In the genomic region with DNA sequence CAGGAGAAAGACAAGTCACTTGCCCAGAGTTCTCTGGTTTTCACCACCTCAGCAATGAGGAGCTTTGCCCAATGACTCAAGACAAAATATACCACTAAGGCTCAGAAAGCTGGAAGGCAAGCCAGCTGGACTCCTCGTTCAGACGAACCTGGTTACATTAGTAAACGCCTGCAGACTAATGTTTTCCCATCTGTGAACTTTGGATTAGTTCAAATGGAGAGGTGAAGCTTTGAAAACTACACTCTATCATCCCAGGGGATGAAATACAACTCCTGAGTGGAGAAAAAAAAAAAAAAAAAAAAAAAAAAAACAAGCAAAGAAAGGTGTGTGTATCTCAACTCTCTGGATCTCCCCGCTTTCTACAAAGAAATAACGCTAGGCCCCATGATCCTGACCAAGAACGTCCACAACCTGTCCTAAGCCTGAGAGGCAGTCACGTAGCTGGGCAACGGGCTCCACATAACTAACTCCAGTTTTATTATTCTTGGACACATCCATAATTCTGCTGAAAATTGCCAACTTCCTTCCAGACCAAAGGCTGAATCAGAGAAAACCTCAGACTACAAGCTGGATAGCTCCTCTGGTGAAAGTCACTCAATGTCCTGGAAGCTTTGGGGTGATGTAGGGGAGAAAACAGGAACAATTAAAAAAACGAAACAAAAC, we compare ENCODE assay signal across 8 mouse cellular contexts. TPM values are rescaled to one million over a fixed set of nuclear protein-coding genes. Genes with fewer than 3 reads are reported as not detected.
DNase-seq lines count a peak whose midpoint lies in the region; ATAC-seq and TF ChIP-seq lines count a peak whose summit lies in the region.

No protein-coding gene starts in this region.

- intact Hi-C loops in gastrocnemius, postnatal 36 days (cut with DNase I) = loop anchor here (5.0 kb wide), 2 partner anchors 69 to 71 kb away; no protein-coding TSS in a partner anchor

- peak overlapping the region; percentile 92 for H3K27ac ChIP-seq in heart, embryonic 13.5 days (replicated peaks)
- H3K27ac ChIP-seq in ES-Bruce4 (ENCODE audit: insufficient read depth, low read length) (no peak overlapping the region), macrophage (no peak overlapping the region)
- no peak overlapping the region for H3K27ac ChIP-seq in forebrain, embryonic 16.5 days (ENCODE audit: low read length)
- H3K27ac ChIP-seq in thymus, adult 2 months (ENCODE audit: control insufficient read depth, insufficient read depth, low read length) = no peak overlapping the region

- no peaks in the 10 kb centered on the region for H3K9me3 ChIP-seq in heart, embryonic 13.5 days
- no peaks in the 10 kb centered on the region for H3K9me3 ChIP-seq in ES-Bruce4 (replicated peaks; ENCODE audit: control insufficient read depth, insufficient read depth, low read length, poor library complexity, severe bottlenecking)
- H3K9me3 ChIP-seq in forebrain, embryonic 16.5 days (ENCODE audit: control insufficient read depth, low read length) = no peaks in the 10 kb centered on the region

- TF ChIP-seq POLR2A in ES-Bruce4 (IDR thresholded peaks at IDR 0.05; ENCODE audit: insufficient read depth, low read length) = no peak
- no peak for TF ChIP-seq POLR2A in thymus, adult 2 months (IDR thresholded peaks at IDR 0.05; ENCODE audit: control insufficient read depth, extremely low read depth, insufficient read depth, low read length, poor library complexity)

- H3K4me1 ChIP-seq in heart, embryonic 13.5 days = peaks cover 40% of the 10 kb centered on the region
- H3K4me1 ChIP-seq in ES-Bruce4 (ENCODE audit: control insufficient read depth, insufficient read depth, low read length) = no peaks in the 10 kb centered on the region
- peaks cover 40% of the 10 kb centered on the region for H3K4me1 ChIP-seq in forebrain, embryonic 16.5 days (replicated peaks; ENCODE audit: control insufficient read depth, insufficient read depth, low read length)
- peaks cover 15% of the 10 kb centered on the region for H3K4me1 ChIP-seq in thymus, adult 2 months (replicated peaks; ENCODE audit: control insufficient read depth, insufficient read depth, low read length)

- WGBS in heart, embryonic 13.5 days = 54% methylated on average over 9 of the region's 9 CpGs
- WGBS in forebrain, embryonic 16.5 days = 23% methylated on average over 9 of the region's 9 CpGs
- 92% methylated on average over 9 of the region's 9 CpGs for WGBS in macrophage (ENCODE audit: missing documents)
- 89% methylated on average over 9 of the region's 9 CpGs for WGBS in thymus, adult 2 months

- TF ChIP-seq CTCF in ES-Bruce4 (IDR thresholded peaks at IDR 0.05; ENCODE audit: low read depth, low read length) = no peak
- no peak for TF ChIP-seq CTCF in thymus, adult 2 months (IDR thresholded peaks at IDR 0.05; ENCODE audit: borderline replicate concordance, control insufficient read depth, extremely low read depth, insufficient read depth, low read length, poor library complexity)

- no peak for TF ChIP-seq EP300 in ES-Bruce4 (IDR thresholded peaks at IDR 0.05; ENCODE audit: insufficient read depth, low read depth, low read length)

- H3K79me2 ChIP-seq in macrophage (ENCODE audit: inconsistent target) = no peaks in the 10 kb centered on the region

- H3K27me3 ChIP-seq in heart, embryonic 13.5 days (replicated peaks) = peaks cover 22% of the 10 kb centered on the region
- H3K27me3 ChIP-seq in ES-Bruce4 (ENCODE audit: control insufficient read depth, insufficient read depth, low read length, poor library complexity, severe bottlenecking) = no peaks in the 10 kb centered on the region
- H3K27me3 ChIP-seq in forebrain, embryonic 16.5 days (replicated peaks; ENCODE audit: control insufficient read depth, insufficient read depth, low read length) = no peaks in the 10 kb centered on the region
- H3K27me3 ChIP-seq in thymus, adult 2 months (ENCODE audit: control insufficient read depth, insufficient read depth, low read length) = no peaks in the 10 kb centered on the region

- H3K9ac ChIP-seq in heart, embryonic 13.5 days = peak overlapping the region; percentile 90
- peak overlapping the region; percentile 84 for H3K9ac ChIP-seq in ES-Bruce4 (ENCODE audit: low read depth, poor library complexity, severe bottlenecking)
- peak overlapping the region; percentile 89 for H3K9ac ChIP-seq in forebrain, embryonic 16.5 days (replicated peaks; ENCODE audit: low read depth, low read length)

- peak overlapping the region; percentile 81 for H3K4me3 ChIP-seq in heart, embryonic 13.5 days
- peak overlapping the region; percentile 79 for H3K4me3 ChIP-seq in ES-Bruce4 (ENCODE audit: low read depth, low read length)
- H3K4me3 ChIP-seq in forebrain, embryonic 16.5 days (replicated peaks; ENCODE audit: low read length) = peak overlapping the region; percentile 85
- H3K4me3 ChIP-seq in macrophage (ENCODE audit: inconsistent target) = peak overlapping the region; percentile 60; the same call in 1 of the 2 replicates
- no peak overlapping the region for H3K4me3 ChIP-seq in thymus, adult 2 months (ENCODE audit: control insufficient read depth, insufficient read depth, low read length)

- H3K4me2 ChIP-seq in heart, embryonic 13.5 days = peak overlapping the region; percentile 99
- H3K4me2 ChIP-seq in forebrain, embryonic 16.5 days (ENCODE audit: low read length) = peak overlapping the region; percentile 65

- ATAC-seq in heart, embryonic 13.5 days (ENCODE audit: extremely low read depth, insufficient number of reproducible peaks, low FRiP score, low TSS enrichment) = no peak
- no peak for ATAC-seq in forebrain, embryonic 16.5 days
- no peak for ATAC-seq in activated CD4-positive, CD25-positive, alpha-beta regulatory T cell, adult 4 months

- H3K36me3 ChIP-seq in heart, embryonic 13.5 days = no peaks in the 10 kb centered on the region
- no peaks in the 10 kb centered on the region for H3K36me3 ChIP-seq in ES-Bruce4 (ENCODE audit: control insufficient read depth, insufficient read depth, low read length, poor library complexity, severe bottlenecking)
- no peaks in the 10 kb centered on the region for H3K36me3 ChIP-seq in forebrain, embryonic 16.5 days (ENCODE audit: control insufficient read depth, insufficient read depth)
- no peaks in the 10 kb centered on the region for H3K36me3 ChIP-seq in macrophage (ENCODE audit: inconsistent target)
- no peaks in the 10 kb centered on the region for H3K36me3 ChIP-seq in thymus, adult 2 months (ENCODE audit: control insufficient read depth, insufficient read depth, low read length)

- no peak for DNase-seq in heart, adult 9 months (ENCODE audit: low spot score in 2 of 2)
- DNase-seq in thymus, adult 2 months = no peak
- DNase-seq in gastrocnemius, postnatal 36 days = no peak

RNA-seq across cellular contexts. Expression of a gene that starts 1.4 kb away (rescaled TPM):
- polyA plus RNA-seq in heart, embryonic 13.5 days (2015; fragmentation: Nextera tagmentation; extraction: Ambion mirVana) = 7.8 and 8.1 TPM in 2 replicates
- polyA plus RNA-seq in ES-Bruce4 (2011; ENCODE audit: insufficient read depth, insufficient read length, low read depth, missing spikeins) (18.4 and 20.2 TPM in 2 replicates), macrophage (2018) (0.12 to 0.61 TPM (median 0.14 TPM) in 3 replicates)
- polyA plus RNA-seq in forebrain, embryonic 16.5 days (2015; fragmentation: Nextera tagmentation; extraction: Ambion mirVana) = 56.4 and 60.0 TPM in 2 replicates
- 1 to 10 TPM in 8 of 26 experiments, under 1 TPM in 9, not detected in 9; 0.16 to 5.7 (median 0.88) TPM for total RNA-seq in macrophage (2018; cell fraction: chromatin; rRNA removed)
- 1 to 10 TPM in 13 of 26 experiments, under 1 TPM in 13; 0.14 to 3.7 (median 1.2) TPM for total RNA-seq in macrophage (2018; cell fraction: cytosol; rRNA removed)
- total RNA-seq in macrophage (2018; cell fraction: nucleus; rRNA removed) = 1 to 10 TPM in 14 of 26 experiments, under 1 TPM in 11, not detected in 1; 0.20 to 7.3 (median 2.8) TPM
- 4.7 and 4.8 TPM in 2 replicates for polyA plus RNA-seq in thymus, adult 2 months (2012; rRNA removed)
- under 1 TPM in 1 of 2 experiments, not detected in 1; 0.46 TPM for polyA plus RNA-seq in activated CD4-positive, CD25-positive, alpha-beta regulatory T cell, adult 4 months (2017; shearing (Covaris generic))
- under 1 TPM; 0.71 to 0.81 TPM for total RNA-seq in gastrocnemius, postnatal 36 days (2021)
